Mouse (Mus musculus) kidney, postnatal 0 days (tissue): Measurements from ENCODE around the gene Tjap1. TPM values are rescaled to one million over a fixed set of nuclear protein-coding genes. Genes with fewer than 3 reads are reported as not detected.

ENCODE experiments used
- ATAC-seq: fragments of 200-750 bp; cut with Nextera tagmentation; replicated peaks from 2 replicates; pipeline ENCODE4 v1.8.0; 2017; ENCODE audit warnings: low read depth, moderate number of reproducible peaks, moderate TSS enrichment, moderate library complexity; ENCODE audit not compliant: low FRiP score
- DNase-seq: peaks from one replicate; pipeline ENCODE4 v3.0.0-alpha.2; 2016; ENCODE audit warnings: low spot score
- H3K27ac ChIP-seq: fragments of 300-500 bp; sonication (generic); 2 replicates; pipeline ENCODE4 v1.5.1; 2014; ENCODE audit warnings: mild to moderate bottlenecking
- H3K27me3 ChIP-seq: fragments of 300-500 bp; sonication (generic); 2 replicates; pipeline ENCODE4 v1.6.1; 2014; ENCODE audit warnings: low read length, mixed read lengths; ENCODE audit not compliant: insufficient read depth
- H3K36me3 ChIP-seq: fragments of 300-500 bp; sonication (generic); 2 replicates; pipeline ENCODE4 v1.6.1; 2014; ENCODE audit warnings: low read length, mixed read lengths; ENCODE audit not compliant: insufficient read depth
- H3K4me1 ChIP-seq: fragments of 300-500 bp; sonication (generic); replicated peaks from 2 replicates; pipeline ENCODE4 v1.6.1; 2014; ENCODE audit warnings: antibody characterized with exemption, low read length, mixed read lengths; ENCODE audit not compliant: insufficient read depth
- H3K4me2 ChIP-seq: fragments of 300-500 bp; sonication (generic); 2 replicates; pipeline ENCODE4 v1.6.1; 2014; ENCODE audit warnings: mild to moderate bottlenecking, low read length, moderate library complexity, mixed read lengths
- H3K4me3 ChIP-seq: fragments of 300-500 bp; sonication (generic); replicated peaks from 2 replicates; pipeline ENCODE4 v1.5.1; 2014; ENCODE audit warnings: low read depth, low read length
- H3K9ac ChIP-seq: fragments of 300-500 bp; sonication (generic); 2 replicates; pipeline ENCODE4 v1.6.1; 2014; ENCODE audit warnings: low read depth, low read length
- H3K9me3 ChIP-seq: fragments of 300-500 bp; sonication (generic); replicated peaks from 2 replicates; pipeline ENCODE4 v1.6.1; 2016; ENCODE audit warnings: low read length, inconsistent platforms, mixed read lengths
- CTCF ChIP-seq: IDR thresholded peaks from 2 replicates; pipeline ENCODE4 v1.5.1; 2016; ENCODE audit warnings: antibody characterized with exemption, low read depth, mild to moderate bottlenecking, moderate library complexity
- WGBS: fragments of 180-500 bp; shearing (Covaris S2); extraction: QIAGEN DNeasy Blood & Tissue Kit; methylation state at CpG from one replicate; pipeline ENCODE4 v1.1.7; 2014; 5-methylcytosine and 5-hydroxymethylcytosine counted together
- polyA plus RNA-seq: library from polyadenylated mRNA; unstranded; fragments of >200 nt; fragmentation: Nextera tagmentation; extraction: Ambion mirVana; gene quantifications from 2 replicates; pipeline ENCODE4 v1.2.1, GENCODE M21; 2015

The Tjap1 gene
- polyA plus RNA-seq, 1 experiment from 2014 or later = 28.2 TPM

- H3K27ac ChIP-seq = no peak overlapping the region
- H3K4me3 ChIP-seq = no peak overlapping the region
- WGBS = 73% methylated on average over 4 of the region's 4 CpGs
- H3K4me1 ChIP-seq = peaks cover 8% of the 10 kb centered on the region; the same call in 1 of the 2 replicates
- no peak overlapping the region for H3K9ac ChIP-seq
- H3K9me3 ChIP-seq = no peaks in the 10 kb centered on the region
- H3K4me2 ChIP-seq = no peak overlapping the region
- peaks cover 58% of the 10 kb centered on the region for H3K36me3 ChIP-seq
- no peak for ATAC-seq
- DNase-seq = no peak
- TF ChIP-seq CTCF = no peak
- no peaks in the 10 kb centered on the region for H3K27me3 ChIP-seq
Observed at GRCm38 (mm10) chr17:46242993-46243392, 39.8 kb downstream of the Tjap1 start.

GRCm38 (mm10) chr17:46242274-46242673, 40.6 kb downstream of the Tjap1 start:
- H3K36me3 ChIP-seq = peaks cover 60% of the 10 kb centered on the region

GRCm38 (mm10) chr17:46241471-46241870, 41.4 kb downstream of the Tjap1 start:
- no peaks in the 10 kb centered on the region for H3K27me3 ChIP-seq
- no peak for ATAC-seq
- 72% methylated on average over 11 of the region's 11 CpGs for WGBS
- no peak overlapping the region for H3K27ac ChIP-seq
- no peak overlapping the region for H3K4me2 ChIP-seq
- no peak overlapping the region for H3K4me3 ChIP-seq
- no peaks in the 10 kb centered on the region for H3K9me3 ChIP-seq
- DNase-seq = no peak
- no peak overlapping the region for H3K9ac ChIP-seq
- no peak for TF ChIP-seq CTCF
- 0 out of 2 replicates have a peak, but pooled peaks cover under 1% of the 10 kb centered on the region for H3K4me1 ChIP-seq
- peaks cover 67% of the 10 kb centered on the region for H3K36me3 ChIP-seq

More at GRCm38 (mm10) chr17:46242274-46242673, 40.6 kb downstream of the Tjap1 start:
- Histone ChIP-seq H3K9me3 (no peaks in the 10 kb centered on the region), H3K4me2 (no peak overlapping the region), H3K27me3 (no peaks in the 10 kb centered on the region), H3K4me3 (no peak overlapping the region), H3K4me1 (peaks cover 8% of the 10 kb centered on the region; the same call in 1 of the 2 replicates), H3K27ac (no peak overlapping the region), H3K9ac (no peak overlapping the region)
- no peak for ATAC-seq
- WGBS = 89% methylated on average over 13 of the region's 13 CpGs
- DNase-seq = no peak
- TF ChIP-seq CTCF = no peak

- TF ChIP-seq CTCF = no peak
- WGBS = 93% methylated on average over 15 of the region's 15 CpGs
- peaks cover 70% of the 10 kb centered on the region for H3K36me3 ChIP-seq
- no peaks in the 10 kb centered on the region for H3K27me3 ChIP-seq
- H3K27ac ChIP-seq = no peak overlapping the region
- no peak overlapping the region for H3K9ac ChIP-seq
- H3K4me2 ChIP-seq = no peak overlapping the region
- H3K4me3 ChIP-seq = no peak overlapping the region
- ATAC-seq (no peak), DNase-seq (no peak)
- H3K4me1 ChIP-seq = no peaks in the 10 kb centered on the region
- H3K9me3 ChIP-seq = no peaks in the 10 kb centered on the region
Observed at GRCm38 (mm10) chr17:46239516-46240114, 43.2 kb downstream of the Tjap1 start.

GRCm38 (mm10) chr17:46237480-46237879, 45.3 kb downstream of the Tjap1 start:
- no peak for DNase-seq
- TF ChIP-seq CTCF = no peak
- Histone ChIP-seq H3K36me3 (peaks cover 52% of the 10 kb centered on the region), H3K4me2 (no peak overlapping the region), H3K9me3 (no peaks in the 10 kb centered on the region), H3K4me3 (no peak overlapping the region), H3K9ac (no peak overlapping the region), H3K4me1 (no peaks in the 10 kb centered on the region), H3K27ac (no peak overlapping the region), H3K27me3 (no peaks in the 10 kb centered on the region)
- 79% methylated on average over 5 of the region's 5 CpGs for WGBS
- no peak for ATAC-seq

- 89% methylated on average over 6 of the region's 6 CpGs for WGBS
- no peaks in the 10 kb centered on the region for H3K27me3 ChIP-seq
- no peaks in the 10 kb centered on the region for H3K9me3 ChIP-seq
- no peak for ATAC-seq
- no peak for DNase-seq
- H3K4me2 ChIP-seq = no peak overlapping the region
- TF ChIP-seq CTCF = no peak
- no peak overlapping the region for H3K27ac ChIP-seq
- no peak overlapping the region for H3K4me3 ChIP-seq
- no peaks in the 10 kb centered on the region for H3K4me1 ChIP-seq
- peaks cover 48% of the 10 kb centered on the region for H3K36me3 ChIP-seq
- H3K9ac ChIP-seq = no peak overlapping the region
Observed at GRCm38 (mm10) chr17:46237079-46237478, 45.7 kb downstream of the Tjap1 start.

- ATAC-seq (no peak), DNase-seq (no peak)
- Histone ChIP-seq H3K36me3 (peaks cover 44% of the 10 kb centered on the region), H3K4me2 (no peak overlapping the region), H3K27me3 (no peaks in the 10 kb centered on the region), H3K9ac (no peak overlapping the region), H3K4me3 (no peak overlapping the region), H3K4me1 (no peaks in the 10 kb centered on the region), H3K27ac (no peak overlapping the region), H3K9me3 (no peaks in the 10 kb centered on the region)
- 80% methylated on average over 1 of the region's 1 CpGs for WGBS
- no peak for TF ChIP-seq CTCF
Observed at GRCm38 (mm10) chr17:46236067-46236466, 46.8 kb downstream of the Tjap1 start.
